Mouse (Mus musculus) 416B (cell line): ENCODE measurements around the gene Bicc1.

Experiments
- DNase-seq: peaks from one replicate; pipeline ENCODE4 v3.0.0; 2011; ENCODE audit warnings: low read depth

Gene Bicc1

GRCm38 (mm10) chr10:71120769-71121165, 38.7 kb downstream of the Bicc1 start:
- DNase-seq, result no peak

DNA sequence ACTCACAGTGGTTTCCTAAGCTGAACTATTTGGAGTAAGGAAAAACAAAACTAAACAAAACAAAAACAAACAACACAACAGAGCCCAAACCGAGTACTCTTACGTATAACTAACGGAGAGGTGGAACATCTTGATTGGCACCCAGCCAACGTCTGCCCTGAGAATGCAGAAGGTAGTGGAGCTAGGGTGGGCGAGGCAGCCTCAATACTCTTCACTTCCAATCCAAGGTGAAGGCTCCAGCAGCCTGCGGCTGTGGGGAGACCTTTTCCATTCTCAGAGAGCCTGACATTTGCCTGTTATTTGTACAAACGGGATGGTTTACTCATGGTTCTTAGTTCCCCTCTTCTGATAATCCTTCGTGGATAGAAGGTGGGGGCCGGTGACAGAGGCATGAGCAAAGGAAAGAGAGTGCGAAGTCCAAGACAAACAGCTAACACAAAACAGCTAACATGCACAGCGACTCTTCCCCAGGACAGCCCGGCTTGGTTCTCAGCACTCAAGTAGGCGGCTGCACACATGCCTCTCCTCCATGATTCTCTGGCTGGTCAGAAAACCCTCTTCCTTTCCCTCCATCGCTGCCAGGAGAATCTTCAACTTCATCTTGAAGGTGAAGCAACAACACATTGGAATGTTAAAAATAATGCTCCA, 39.3 kb downstream of the Bicc1 start:
- no peak for DNase-seq

- no peak for DNase-seq
Observed at GRCm38 (mm10) chr10:71119120-71119847, 40.2 kb downstream of the Bicc1 start.

- DNase-seq, result no peak
Observed at GRCm38 (mm10) chr10:71117766-71118165, 41.7 kb downstream of the Bicc1 start.

- no peak for DNase-seq
Observed at GRCm38 (mm10) chr10:71114260-71114920, 45.1 kb downstream of the Bicc1 start.

DNA sequence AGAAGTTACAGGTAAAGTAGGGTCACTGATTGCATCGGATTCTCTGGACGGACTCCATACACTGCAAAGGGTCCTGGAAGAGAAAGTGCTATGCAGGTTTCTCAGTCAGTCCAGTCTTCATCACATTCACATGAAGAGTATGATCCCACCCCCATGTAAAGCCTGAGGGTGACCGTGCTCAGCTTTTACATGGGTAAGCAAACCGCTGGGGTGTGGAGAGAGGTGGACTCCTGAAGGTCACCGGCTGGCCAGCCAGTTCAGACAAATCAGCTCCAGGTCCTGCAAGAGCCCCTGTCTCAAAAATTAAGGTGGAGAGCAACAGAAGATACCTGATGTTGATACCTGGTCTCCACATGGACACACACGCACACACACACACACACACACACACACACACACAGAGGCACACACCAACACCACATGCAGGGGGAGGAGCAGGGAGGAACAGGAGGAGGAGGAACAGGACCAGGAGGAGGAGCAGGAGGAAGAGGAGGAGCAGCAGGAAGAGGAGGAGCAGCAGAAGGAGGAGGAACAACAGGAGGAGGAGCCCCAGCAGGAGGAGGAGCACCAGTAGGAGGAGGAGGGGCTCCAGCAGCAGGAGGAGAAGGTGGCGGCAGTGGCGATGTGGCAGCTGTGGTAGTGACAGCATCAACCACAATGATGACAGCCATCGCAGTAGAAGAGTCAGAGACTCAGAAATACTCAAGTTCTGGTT, 52.9 kb downstream of the Bicc1 start:
- DNase-seq, result peak; percentile 8

- DNase-seq, result no peak
Observed at GRCm38 (mm10) chr10:71104791-71105190, 54.7 kb downstream of the Bicc1 start.

DNA sequence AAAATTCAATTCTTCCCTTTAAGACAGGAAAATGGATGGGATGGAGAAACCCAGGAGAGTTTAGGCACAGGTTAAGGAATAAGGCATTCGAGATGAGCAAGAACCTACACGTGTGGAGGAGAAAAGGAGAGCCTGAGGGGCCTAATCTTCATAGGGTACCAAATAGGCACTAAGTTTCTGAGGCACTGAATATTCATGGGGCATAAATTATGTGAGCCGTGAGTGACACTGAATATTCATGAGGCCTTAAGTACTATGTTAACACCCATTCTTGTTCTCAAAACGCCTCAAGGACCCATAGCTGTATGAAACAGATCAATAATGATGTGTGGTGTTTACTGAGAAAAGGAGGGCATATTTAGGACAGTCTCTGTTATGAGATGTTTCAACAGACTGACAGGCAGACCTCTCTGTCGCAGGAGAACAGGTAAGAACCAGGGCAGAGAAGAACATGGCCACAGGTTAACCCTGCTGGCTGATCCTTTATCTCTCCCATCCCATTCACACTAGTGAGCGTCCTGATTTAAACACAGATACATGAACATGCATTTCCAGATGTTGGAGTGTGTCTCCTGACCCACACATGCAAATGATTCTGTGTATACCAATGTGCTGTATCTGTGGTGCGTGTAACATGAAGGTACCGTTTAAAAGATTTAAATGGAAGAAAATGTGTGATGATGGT, 58.5 kb downstream of the Bicc1 start:
- no peak for DNase-seq

GRCm38 (mm10) chr10:71094707-71095254, 64.7 kb downstream of the Bicc1 start:
- no peak for DNase-seq

DNA sequence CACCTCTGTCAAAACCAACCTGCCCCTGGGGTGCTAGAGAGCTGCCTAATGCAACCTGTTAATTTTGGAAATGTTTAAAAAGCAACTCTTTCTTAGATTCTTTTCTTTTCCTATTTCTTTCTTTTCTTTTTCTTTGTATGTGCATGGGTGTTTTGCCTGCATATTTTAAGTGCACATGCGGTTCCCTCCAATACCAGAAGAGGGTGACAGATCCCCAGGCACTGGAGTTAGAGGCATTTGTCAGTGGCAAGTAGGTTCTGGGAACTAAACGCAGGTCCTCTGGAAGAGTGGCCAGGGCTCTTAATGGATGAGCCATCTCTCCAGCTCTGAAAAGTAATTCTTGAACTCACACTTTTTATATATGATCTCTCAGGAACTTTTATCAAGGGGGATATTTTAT, 66.2 kb downstream of the Bicc1 start:
- DNase-seq, result no peak

- no peak for DNase-seq
Observed at GRCm38 (mm10) chr10:71087359-71087716, 72.2 kb downstream of the Bicc1 start.

- DNase-seq, result no peak
Observed at GRCm38 (mm10) chr10:71086571-71087358, 72.7 kb downstream of the Bicc1 start.

DNA sequence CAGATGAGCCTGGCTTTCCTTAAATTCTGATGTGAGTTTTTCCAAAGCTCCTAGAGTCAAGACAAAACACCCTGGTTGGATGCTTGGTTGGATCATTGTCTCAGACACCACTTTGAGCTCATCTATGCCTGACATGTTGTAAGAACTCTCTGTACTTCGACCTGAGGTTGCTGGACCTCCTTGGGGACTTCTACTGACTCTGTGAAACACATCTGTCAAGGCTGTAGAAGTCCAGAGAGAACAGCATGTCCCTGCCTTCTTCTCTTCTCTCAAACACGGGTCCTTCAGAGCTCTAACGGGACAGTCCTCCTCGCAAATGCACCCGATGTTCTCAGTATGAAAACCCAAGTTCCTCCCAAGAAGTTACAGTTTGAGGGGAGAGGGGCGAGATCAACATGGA, 76.5 kb downstream of the Bicc1 start:
- no peak for DNase-seq

DNA sequence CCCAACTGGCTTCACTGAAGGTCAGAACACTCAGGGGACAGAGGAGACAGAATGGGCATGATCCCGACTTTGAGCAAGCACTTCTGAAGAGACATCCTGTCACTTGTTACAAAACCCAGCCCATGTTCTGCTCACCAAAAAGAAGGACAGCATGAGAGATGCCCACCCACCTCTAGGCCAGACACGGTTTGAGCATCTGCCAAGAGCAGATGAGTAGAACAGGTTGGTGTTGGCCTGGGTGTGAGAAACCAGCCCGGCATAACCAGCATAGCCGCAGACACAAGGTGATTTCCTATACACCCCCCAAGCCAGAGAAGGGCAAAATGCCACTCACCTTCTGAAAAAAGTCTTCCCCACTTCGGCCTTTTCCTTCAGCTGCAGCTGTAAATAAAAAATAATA, 80.6 kb downstream of the Bicc1 start:
- DNase-seq, result no peak

GRCm38 (mm10) chr10:71065009-71065408, 94.5 kb downstream of the Bicc1 start:
- no peak for DNase-seq

- no peak for DNase-seq
Observed at GRCm38 (mm10) chr10:71064576-71064975, 94.9 kb downstream of the Bicc1 start.

DNA sequence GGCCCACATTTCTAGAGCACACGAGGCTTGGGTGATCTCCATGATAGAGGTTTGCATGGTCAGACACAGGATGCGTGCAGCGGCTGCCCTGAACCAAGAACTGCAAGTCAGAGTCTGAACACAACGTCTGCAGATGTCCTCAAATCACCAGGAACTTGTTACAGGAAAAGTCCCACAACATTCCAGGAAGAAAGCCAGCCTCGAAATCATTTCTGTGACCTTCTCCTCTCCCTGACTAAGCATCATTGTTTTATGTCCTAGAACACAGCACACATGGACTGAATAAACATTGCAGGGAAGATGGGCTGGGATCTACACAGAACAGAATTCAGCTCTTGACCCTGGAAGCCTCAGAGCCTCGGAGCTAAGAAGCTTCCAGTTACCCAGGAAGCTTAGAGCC, 97.3 kb downstream of the Bicc1 start:
- no peak for DNase-seq

DNA sequence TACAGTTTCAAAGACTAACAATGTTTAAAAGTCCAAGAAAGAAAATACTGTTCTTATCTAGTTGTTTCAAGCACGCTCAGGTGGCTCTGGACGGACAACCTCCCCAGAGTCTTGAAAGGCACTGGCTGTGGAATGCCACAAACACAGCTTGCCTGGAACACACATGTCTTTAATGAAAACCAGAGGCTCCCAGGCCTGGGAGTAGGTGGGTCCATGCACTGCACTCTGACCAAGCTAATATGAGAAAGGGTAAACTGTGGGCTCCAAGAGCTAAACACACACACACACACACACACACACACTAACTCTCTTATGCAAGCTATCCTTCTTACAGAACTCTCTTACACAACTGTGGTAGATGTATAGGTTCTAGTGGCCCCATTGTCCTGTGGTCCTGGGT, 99.2 kb downstream of the Bicc1 start:
- no peak for DNase-seq

- DNase-seq, result no peak
Observed at GRCm38 (mm10) chr10:71058616-71059247, 100.8 kb downstream of the Bicc1 start.

- DNase-seq, result no peak
Observed at GRCm38 (mm10) chr10:71058070-71058469, 101.4 kb downstream of the Bicc1 start.

GRCm38 (mm10) chr10:71052748-71053147, 106.8 kb downstream of the Bicc1 start:
- no peak for DNase-seq
